Mouse (Mus musculus): ENCODE data around the gene Slc11a2. TPM values are rescaled to one million over a fixed set of nuclear protein-coding genes. Genes with fewer than 3 reads are reported as not detected.
"Not testable (repeated sequence)": the region's sequence is repeated elsewhere in the genome, so short reads cannot be mapped to it uniquely, and the experiment has no call there.

The Slc11a2 gene
- total RNA-seq, 2 experiments from 2014 or later: 53.6 to 58.2 TPM

DNA sequence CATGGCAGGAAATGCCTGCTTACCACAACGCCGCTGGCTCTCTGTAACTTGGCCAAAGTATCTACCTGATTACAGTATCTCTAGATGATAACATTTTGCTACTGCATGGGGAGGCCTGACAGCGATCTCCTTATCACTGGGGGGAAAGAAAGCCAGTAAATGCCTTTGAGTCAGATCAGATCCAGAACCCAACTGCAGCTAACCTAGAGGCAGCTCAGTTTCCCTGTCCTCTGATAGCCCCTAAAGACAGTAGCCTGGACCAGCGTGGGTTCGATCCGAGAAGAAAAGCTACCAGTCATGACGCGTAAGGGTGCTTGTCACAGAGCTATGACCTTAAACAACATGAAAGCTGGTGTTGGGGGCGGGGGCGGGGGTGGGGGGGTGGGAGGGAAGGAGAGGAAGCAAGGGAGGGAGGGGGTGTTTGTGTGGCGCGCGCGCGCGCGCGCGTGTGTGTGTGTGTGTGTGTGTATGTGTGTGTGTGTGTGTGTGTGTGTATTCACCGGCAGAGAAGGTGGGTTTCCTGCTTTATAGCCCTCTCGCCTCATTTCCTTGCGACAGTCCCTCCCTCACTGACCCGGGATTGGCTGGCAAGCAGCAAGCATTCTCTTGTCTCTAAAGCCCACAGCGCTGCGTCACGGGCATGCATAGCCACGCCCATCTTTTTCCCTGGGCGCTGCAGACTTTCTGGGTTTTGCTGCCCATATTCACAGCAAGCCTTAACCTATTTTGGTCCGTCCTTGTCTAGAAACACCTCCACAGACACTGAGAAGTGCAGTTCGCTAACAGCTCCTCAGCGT, 18.5 kb upstream of the Slc11a2 start:
- peak; percentile 80 to 87 for DNase-seq
- intact Hi-C loops (cut with DNase I): loop anchor here (2.0 kb wide), 1 partner anchor 17 kb away; no protein-coding TSS in a partner anchor

DNA sequence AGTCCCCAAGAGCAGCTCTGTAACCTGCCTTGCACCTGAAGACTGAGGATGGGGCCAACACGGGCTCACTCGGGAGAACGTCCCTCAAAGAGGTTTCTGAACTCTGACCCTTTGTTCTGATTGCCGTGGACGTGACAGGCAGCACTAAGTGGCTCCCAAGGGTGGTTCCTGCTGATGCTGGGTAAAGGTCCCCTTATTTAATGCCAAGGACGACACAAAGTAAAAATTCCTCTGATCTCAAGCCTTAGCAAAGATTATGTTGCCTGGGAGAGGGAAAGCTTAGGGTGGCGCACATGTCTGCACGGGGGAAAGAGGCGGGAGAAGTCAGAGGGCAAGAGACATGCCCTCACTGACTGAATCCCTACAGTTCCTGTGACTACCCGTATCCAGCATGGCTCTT, 11.6 kb upstream of the Slc11a2 start:
- no peak for DNase-seq
- intact Hi-C loops (cut with DNase I): no loop called here

DNA sequence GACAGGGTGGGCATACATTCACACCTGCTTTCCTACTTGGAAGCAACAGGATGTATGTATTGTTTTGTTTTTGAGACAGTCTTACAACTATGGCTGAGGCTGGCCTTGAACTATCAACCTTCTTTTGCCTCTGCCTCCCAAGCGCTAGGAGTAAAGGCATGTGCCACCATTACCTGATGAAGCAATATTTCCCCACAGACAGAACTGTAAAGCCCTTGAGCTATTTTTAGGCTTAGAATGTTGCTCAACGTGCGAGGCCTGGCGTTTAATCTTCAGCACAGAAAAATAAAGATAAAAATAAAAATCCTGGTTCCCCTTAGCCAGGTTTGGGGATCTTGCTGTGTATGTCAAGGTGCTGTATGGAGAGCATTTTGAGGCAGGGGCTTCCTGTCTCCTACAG, 11.2 kb upstream of the Slc11a2 start:
- DNase-seq: no peak
- intact Hi-C loops (cut with DNase I): no loop called here

DNA sequence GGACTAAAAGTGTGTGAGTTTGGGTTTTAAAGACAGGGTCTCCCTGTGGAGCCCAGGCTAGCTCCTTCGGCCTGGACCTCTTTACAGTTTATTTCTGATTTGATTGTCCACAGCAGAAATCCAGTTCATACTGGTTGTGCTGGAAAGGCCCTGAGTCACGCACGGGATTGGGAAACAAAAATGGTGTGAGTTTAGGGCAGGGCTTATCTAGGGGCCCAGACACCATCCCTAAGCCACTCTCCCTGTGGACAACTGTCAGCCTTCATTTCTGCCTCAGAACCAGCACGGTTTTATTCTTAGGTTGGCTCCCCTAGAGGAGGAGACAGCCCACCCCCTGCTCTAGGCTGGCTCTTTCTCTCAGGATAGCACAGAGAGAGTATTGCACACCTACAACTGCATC, 8.4 kb upstream of the Slc11a2 start:
- intact Hi-C loops (cut with DNase I): no loop called here
- DNase-seq: no peak

DNA sequence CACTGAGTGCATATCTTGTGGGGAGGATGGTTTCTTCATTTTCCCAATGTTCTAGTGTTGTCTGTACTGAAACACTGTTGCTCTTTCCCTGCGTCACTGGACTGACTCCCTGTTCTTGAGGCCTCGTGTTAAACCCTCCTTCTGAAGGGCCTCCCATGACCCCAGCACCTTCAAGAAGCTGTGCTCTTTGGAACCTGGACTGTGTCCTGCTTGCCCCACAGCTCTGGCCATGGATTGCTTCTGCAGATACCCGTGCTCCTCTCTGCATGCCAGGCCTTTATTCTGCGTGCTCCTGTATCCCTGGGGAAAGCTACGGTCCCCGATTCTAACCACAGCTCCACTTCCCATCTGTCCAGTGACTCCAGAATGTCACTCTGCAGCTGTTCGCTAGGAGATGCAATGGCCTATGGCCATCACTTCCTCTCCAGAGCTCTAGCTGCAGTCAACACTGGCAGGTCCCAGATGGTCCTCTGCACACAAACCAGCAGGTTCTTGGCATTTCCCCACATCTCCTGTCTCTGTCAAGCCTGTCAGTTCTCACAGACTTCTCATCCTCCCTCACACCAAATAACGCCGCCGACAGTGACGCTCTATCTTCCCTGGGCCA, 5.2 kb upstream of the Slc11a2 start:
- intact Hi-C loops (cut with DNase I): no loop called here
- no peak for DNase-seq

DNA sequence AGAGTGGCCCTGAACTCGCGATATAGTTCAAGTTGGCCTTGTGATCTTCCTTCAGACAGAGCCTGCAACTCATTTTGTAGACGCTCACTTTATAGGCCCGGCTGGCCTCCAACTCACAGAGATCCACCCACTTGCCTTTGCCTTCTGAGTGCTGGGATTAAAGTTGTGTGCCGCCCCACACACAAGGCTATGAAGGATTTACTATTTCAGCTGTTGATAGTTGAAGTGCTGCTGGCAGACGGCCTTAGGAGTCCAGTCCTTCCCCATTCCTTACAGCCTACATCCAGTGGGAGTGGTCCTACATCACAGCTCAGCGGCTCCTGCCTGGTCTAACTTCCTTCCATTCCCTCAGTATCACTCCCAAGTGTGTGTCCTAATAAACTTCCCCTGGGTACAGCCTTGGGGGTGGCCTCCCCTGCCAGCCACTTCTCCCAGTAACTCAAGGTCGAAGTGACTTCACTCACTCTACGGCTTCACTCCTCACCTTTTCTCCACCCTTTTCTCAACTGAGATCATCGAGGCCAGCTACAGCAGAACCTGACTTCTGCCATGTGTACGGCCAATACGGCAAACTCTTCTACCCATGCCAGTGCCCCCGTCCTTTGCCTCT, 3.5 kb upstream of the Slc11a2 start:
- intact Hi-C loops (cut with DNase I): no loop called here
- DNase-seq: no peak

DNA sequence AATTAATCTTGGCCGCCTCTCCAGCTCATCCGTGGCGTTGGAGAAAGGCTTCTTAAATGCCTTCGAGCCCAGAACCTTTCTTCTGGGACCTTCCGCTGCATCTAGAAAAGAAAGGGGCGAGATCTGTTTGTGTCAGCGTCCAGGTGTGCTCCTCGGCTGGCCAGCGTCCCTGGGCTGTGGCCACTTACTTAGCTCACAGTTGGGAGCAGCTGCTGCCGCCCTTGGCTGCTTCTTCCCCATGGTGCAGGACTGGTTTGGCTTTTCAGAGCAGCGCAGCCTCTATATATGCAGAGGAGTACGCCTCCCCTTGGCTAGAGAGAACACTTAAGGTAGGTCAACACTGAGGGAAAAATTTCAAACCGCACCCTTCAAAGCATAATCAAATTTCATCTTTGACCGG, 956 bp downstream of the Slc11a2 start:
- no peak for DNase-seq
- intact Hi-C loops (cut with DNase I): no loop called here

DNA sequence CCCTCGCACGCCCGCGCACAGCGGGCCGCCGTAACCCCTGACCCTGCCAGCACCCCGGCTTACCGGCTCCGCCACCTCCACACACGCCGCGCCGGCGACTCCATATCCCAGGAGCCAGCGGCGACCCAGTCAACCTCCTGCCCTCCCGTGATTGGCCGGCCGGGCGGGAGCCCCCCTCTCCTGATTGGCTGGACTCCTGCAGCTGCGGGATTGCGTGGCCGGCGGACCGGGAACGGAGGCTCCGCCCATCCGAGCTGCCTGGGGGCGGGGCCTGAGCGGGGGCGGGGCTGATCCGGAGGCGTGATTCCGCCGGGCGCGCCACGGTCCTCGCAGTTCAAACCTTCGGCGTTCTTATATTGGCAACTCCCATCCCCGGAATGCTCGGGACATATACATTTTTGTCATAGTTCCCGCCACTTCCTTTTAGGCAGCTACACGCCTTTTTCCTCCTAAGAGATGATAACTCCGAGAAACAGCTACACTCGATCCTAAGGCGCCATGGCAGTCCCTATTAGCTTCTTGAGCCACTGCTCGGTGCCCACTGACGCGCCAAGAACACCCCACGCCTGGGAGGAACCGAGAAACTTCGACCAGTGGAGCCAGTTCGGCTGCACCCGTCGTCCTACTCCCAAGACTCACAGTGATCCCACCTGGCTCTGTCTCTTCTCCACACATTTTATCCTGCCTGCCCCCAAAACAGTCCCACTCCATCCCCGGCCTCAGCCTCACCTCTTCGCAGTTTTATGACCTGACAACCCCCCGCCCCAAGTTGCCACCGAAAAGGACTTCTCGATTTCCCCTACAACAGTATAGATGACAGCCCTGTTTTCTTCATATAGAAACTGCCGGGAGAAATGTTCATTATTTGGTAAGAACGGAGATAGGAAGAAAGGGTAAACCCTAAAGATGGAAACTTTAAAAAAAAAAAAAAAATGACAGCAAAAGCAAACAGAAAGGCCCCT, 1.7 kb downstream of the Slc11a2 start:
- DNase-seq: peak; percentile 96 to 98
- intact Hi-C loops (cut with DNase I): no loop called here

DNA sequence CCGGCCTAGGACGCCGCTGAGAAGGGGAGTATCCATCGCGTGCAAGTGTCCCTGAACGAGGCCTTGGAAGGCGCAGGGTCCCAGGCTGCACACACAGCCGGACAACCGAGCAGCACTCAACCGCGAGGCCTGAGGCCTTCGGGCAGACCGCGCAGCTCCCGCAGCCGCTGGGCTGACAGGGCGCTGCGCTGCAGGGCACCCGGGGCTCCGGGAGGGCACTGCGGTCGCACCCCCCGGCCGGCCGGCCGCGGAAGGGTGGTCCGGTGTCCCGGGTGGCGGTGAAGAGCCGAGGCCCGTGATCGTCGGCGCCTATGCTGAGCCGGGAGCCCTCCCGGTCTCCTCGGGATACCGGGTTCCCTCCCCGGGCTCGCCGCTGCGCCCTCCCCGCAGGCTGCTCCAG, 2.4 kb downstream of the Slc11a2 start:
- DNase-seq: no peak
- intact Hi-C loops (cut with DNase I): no loop called here

DNA sequence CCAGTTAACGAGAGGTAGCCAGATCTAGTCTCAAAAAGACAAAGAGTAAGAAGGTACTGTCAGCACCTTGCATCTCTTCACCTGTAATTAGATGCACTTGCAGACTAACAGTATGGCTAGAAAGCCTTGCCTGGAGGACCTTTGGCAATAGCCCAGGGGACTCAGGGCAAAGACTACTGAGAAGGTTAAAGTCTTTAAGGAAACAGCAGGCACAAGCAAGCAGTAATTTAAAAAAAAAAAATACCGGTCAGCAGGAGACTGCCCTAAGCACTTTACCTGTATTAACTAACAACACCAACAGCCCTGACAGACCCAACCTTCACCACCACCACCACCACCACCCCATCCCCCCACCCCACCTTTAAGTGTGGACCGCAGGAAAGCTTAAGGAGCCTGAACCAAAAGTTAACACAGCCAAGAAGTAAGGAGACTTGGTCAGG, 3.1 kb downstream of the Slc11a2 start, which contains the start of gene Gm5475:
TSS of gene Gm5475 (plus strand) at position 390 of the 440 bp plus-strand sequence.
- intact Hi-C loops (cut with DNase I); DNase-seq: not testable (repeated sequence)

DNA sequence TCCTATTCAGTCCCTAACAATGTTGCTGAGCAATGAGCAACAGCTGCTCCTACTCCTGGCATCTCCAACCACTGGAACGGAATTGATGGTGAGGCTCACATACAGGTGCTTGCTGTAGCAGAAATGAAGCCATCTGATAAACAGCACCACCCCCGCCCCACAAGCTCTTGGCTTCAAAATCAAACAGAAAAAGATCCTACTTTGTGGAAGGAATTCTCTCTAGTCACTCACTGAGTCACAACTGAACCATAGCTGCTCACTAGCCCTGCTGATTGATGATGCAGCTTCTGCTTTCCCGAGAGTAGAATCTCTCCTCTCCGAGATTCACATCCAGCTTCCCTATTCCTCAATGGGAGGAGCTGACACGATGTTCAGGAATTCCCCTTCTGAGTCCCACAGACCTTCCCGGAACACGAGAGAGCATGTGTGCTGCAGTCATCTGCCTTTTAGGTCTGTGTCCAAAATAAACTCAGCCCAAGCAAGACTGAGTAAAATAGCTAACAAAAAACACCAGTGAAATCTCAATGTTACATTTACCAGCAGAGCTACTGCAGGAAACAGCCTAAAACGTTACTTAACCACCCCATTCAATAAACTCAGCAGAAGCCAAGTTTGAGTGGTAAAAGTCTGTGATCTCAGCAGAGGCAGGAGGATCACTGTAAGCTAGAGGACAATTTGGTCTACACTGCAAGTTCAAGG, 3.7 kb downstream of the Slc11a2 start:
- no peak for DNase-seq
- intact Hi-C loops (cut with DNase I): no loop called here

DNA sequence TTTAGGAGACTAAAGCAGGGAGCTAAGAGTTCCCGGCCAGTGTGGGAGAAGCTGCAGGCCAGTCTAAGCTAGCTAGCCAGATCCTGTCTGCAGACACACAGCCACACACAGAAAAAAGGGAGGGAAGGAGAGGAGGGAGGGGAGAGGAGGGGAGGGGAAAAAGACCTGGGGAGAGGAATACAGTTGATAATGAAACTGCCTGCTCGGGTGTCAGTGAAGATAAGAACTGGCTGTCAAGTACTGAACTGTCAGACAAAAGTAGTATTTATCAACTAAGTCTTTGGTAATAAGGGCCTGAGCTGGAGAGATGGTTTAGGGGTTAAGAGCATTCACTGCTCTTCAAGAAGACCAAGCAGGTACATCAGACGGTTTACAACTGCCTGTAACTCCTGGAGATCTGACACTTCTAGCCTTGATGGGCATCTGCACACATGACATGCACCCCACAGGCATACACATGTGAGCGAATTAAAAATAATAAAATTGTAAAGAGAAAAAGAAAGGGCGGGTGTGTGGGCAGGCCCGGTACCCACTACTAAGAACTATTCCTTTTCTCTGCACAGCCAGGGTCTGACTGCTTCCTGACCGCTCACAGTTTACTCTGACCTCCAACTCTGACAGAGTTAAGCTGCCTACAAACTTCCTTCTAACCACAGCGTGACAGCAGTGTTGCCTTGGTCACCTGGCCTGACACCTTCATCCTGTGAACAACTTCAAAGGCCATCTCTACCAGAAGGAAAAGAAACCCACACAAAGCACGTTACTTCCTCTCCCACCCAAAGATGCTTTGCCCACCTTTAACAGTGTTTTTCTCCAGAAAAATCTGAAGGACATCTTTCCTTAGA, 4.7 kb downstream of the Slc11a2 start:
- no peak for DNase-seq
- intact Hi-C loops (cut with DNase I): no loop called here

DNA sequence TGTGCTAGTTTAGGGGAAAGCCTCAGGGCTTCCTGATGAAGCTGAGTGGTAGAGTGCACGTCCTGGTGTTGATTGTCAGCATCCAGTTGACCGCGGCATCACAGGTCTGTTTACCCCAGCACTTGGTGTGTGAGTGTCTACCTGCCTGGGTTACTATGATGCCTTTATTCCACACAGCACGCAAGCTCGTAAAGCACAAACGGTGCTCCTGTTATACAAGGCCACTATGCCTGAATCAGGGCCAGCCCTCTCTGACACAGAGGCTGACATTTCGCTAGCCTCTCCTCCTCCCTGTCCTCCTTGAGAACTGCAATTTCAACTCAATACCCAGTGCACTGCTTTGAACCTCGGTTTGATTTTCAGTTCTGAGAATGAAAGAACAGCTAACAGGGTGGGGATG, 5.6 kb downstream of the Slc11a2 start:
- no peak for DNase-seq
- intact Hi-C loops (cut with DNase I): no loop called here

DNA sequence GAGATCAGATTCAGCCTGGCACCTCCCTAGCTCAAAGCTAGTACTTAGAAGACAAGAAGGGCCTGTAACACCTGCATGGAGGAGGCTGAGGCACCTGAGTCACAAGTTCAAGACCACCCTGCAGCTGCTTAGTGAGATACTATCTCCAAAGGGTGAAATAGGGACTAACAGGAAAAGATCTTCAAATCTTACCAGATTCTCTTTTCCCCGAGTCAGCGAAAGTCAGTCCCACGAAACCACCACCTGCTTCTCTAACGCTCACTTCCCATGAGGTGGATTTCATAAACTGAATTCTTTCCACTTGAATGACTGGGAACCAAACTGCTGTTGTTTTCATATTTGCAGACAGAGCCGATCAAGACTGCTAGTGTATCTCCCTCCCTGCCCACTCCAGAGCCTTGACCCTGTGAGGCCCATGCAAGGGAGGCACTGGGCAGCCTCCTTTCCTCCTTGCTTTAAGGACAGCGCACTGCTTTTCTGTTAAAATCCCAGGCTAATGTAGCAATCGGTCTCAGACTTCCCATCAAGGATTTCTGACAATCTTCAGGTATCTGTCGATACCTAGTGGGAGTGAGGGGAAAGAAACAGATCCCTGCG, 6.9 kb downstream of the Slc11a2 start:
- intact Hi-C loops (cut with DNase I): no loop called here
- DNase-seq: no peak

DNA sequence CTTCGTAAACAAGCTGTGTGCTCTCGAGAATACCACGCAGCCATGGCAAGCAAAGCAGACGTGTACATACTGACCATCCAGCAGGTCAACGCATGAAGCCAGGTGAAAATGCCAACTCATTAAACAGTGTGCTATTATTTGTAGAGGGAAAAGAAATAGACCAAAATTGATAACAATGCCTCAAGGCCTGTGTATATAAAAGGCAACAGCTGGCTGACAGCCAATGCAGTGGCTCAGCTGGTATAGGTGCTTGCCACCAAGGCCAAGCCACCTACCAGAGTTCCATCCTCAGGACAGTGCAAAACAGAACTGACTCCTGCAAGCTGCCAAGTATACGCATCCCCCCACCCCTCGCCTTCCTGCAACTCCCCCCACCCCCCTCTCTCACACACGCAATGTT, 9.2 kb downstream of the Slc11a2 start:
- peak in 1 of 2 experiments; percentile 22 for DNase-seq
- intact Hi-C loops (cut with DNase I): no loop called here

DNA sequence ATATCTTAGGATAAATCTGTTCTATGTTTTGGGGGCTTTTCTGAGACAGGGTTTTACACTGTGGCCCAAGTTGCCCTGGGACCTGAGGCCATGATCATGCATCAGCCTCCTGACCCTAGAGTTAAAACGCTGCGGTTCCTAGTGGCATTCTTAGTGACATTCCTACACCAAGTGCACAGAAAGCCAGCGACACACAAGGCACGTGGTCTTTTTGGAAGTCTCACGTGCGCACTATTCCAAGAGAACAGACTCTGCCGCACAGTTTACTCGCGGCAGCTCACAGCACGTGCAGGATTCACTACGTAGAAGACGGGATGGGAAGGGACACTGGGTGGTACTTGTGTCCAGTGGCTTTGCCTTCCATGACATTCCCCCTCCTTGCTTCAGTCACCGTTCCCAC, 9.9 kb downstream of the Slc11a2 start:
- intact Hi-C loops (cut with DNase I): no loop called here
- DNase-seq: no peak

DNA sequence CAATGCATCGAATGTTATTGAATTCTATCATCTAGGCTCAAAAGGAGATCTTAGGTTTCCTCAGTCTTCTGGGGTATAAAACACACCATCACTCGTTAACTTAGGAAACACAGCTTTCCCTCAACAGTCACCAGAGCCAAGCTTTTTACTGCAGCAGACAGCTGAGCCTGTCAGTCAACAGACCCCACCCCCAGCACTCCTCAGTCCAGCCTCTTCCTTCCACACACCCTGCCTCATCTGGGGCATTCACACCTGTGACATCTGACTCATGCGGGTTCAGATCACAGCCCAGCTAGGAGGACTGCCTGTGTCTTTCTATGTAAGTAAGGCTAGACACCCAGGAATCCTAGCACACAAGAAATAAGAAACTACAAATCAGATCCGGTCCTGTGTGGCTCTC, 10.9 kb downstream of the Slc11a2 start:
- no peak for DNase-seq
- intact Hi-C loops (cut with DNase I): no loop called here

DNA sequence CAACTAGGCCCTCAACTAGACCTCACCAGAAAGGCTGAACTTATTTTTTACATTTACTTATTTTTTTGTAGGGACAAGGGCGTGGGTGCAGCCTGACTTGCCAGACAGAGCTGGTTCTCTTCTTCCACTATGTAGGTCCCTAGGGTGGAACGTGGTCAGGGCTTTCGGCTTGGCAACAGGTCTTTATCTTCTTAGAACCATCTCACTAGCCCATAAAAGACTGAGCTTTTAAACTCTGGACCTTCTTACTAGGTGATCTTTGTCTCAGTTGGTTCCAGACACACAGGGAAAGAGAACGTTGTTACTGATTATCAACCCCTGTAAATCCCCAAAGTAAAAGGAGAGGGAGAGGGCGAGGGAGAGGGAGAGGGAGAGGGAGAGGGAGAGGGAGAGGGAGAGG, 11.6 kb downstream of the Slc11a2 start:
- DNase-seq: no peak
- intact Hi-C loops (cut with DNase I): no loop called here

DNA sequence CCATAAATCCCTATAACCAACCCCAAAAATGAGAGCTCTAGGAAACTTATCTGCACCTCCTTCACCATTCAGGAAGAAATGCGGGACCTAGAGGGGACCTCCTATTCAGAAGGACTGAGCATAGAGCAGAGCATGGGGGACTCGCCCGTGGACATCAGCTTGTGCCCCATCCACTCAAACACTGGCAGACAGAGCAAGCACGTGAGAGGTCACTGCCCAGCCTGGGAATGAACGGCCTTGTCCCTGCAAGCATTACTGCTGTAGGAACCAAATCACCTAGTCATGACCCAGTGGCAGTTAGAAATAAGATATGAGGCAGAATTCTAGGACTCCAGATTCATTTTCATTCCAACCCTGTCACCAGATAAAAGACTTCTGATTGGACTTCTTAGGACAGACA, 13.1 kb downstream of the Slc11a2 start:
- DNase-seq: no peak
- intact Hi-C loops (cut with DNase I): no loop called here

All from heart, postnatal 14 days (tissue).